Mouse (Mus musculus): Measurements from ENCODE around the gene Il13ra1.

DNA sequence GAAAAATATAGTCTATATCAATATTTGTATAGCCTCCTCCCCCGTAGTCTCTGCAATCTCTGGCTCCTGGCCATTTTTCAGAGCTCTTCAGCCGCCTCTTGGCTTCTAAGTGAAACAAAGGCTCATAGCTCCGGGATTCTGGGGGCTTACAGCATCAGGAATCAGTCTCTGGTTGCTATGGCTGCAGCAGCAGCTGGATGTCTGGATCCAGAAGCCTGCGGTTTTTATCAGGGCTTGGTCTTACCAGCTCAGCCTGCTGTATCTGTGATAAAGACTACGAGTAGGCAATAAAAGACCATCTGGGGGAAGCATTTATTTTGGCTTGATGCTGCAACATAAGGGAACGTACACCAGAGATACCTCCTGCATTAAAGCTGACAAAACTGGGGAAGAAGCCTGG is 82.0 kb downstream of the Il13ra1 start:
- TF ChIP-seq CTCF (IDR thresholded peaks at IDR 0.05 in 2 of 3, conservative IDR thresholded peaks at IDR 0.05 in 1 of 3; ENCODE audit: control insufficient read depth in 1 of 3, insufficient read depth in 1 of 3, low read depth in 2 of 3, low read length in 3 of 3, poor library complexity in 1 of 3, severe bottlenecking in 1 of 3) = no peak
- no peak for TF ChIP-seq POLR2A (IDR thresholded peaks at IDR 0.05; ENCODE audit: control insufficient read depth in 1 of 2, insufficient read depth in 1 of 2, low read depth in 1 of 2, low read length in 2 of 2, poor library complexity in 1 of 2)
- no peak for TF ChIP-seq ZMIZ1 (IDR thresholded peaks at IDR 0.05; ENCODE audit: low read depth, low read length)
- no peak for TF ChIP-seq HCFC1 (IDR thresholded peaks at IDR 0.05; ENCODE audit: low read depth, low read length)
- peak; percentile 26; the same call in 1 of the 2 replicates for TF ChIP-seq GATA1 (IDR thresholded peaks at IDR 0.05; ENCODE audit: low read depth, low read length)
- no peak for TF ChIP-seq POLR2AphosphoS2 (IDR thresholded peaks at IDR 0.05; ENCODE audit: low read length)
- no peak for TF ChIP-seq USF1 (IDR thresholded peaks at IDR 0.05; ENCODE audit: low read depth, low read length)
- no peak for TF ChIP-seq KAT2A (conservative IDR thresholded peaks at IDR 0.05; ENCODE audit: low read depth, low read length)
- TF ChIP-seq RCOR1 (IDR thresholded peaks at IDR 0.05; ENCODE audit: low read depth, low read length) = no peak
- no peak for TF ChIP-seq MAX (IDR thresholded peaks at IDR 0.05; ENCODE audit: low read length)
- TF ChIP-seq CHD2 (IDR thresholded peaks at IDR 0.05; ENCODE audit: low read length) = no peak
- TF ChIP-seq TBP (IDR thresholded peaks at IDR 0.05; ENCODE audit: low read depth, low read length) = no peak

Measured in MEL (cell line).